Mouse (Mus musculus): ENCODE data around the gene Slc37a1. TPM values are rescaled to one million over a fixed set of nuclear protein-coding genes. Genes with fewer than 3 reads are reported as not detected.
A peak's percentile ranks its signal among the peaks of the same experiment; 100 is the strongest.

Slc37a1 gene
- polyA plus RNA-seq, 1 experiment from 2014 or later, result 14.7 TPM

GRCm38 (mm10) chr17:31265171-31265572 lies 21.4 kb upstream of the Slc37a1 start:
- TF ChIP-seq CTCF (IDR thresholded peaks at IDR 0.05; ENCODE audit: low read depth) (0 out of 2 replicates have a peak, but pooled peaks have one; percentile 4), EP300 (optimal IDR thresholded peaks at IDR 0.05) (no peak)
- DNase-seq (ENCODE audit: low spot score), result peak; percentile 55
- ATAC-seq (ENCODE audit: low FRiP score, low TSS enrichment), result peak; percentile 49

GRCm38 (mm10) chr17:31265831-31266230 lies 20.8 kb upstream of the Slc37a1 start:
- Histone ChIP-seq H3K9ac (ENCODE audit: low read length) (no peak overlapping the region), H3K4me1 (replicated peaks; ENCODE audit: control insufficient read depth, insufficient read depth) (no peaks in the 10 kb centered on the region), H3K27me3 (ENCODE audit: control insufficient read depth, insufficient read depth, low read length) (no peaks in the 10 kb centered on the region), H3K4me2 (replicated peaks; ENCODE audit: low read depth) (no peak overlapping the region), H3K9me3 (ENCODE audit: control insufficient read depth, low read length) (no peaks in the 10 kb centered on the region), H3K27ac (replicated peaks) (no peak overlapping the region), H3K4me3 (ENCODE audit: low read depth, low read length) (no peak overlapping the region), H3K36me3 (ENCODE audit: control insufficient read depth, insufficient read depth, low read length) (no peaks in the 10 kb centered on the region)
- no peak for DNase-seq (ENCODE audit: low spot score)
- peak; percentile 16; the same call in 1 of the 2 replicates for ATAC-seq (ENCODE audit: low FRiP score, low TSS enrichment)
- WGBS, result 86% methylated on average over 9 of the region's 9 CpGs
- TF ChIP-seq EP300 (optimal IDR thresholded peaks at IDR 0.05) (no peak), CTCF (IDR thresholded peaks at IDR 0.05; ENCODE audit: low read depth) (no peak)

More at GRCm38 (mm10) chr17:31265171-31265572, 21.4 kb upstream of the Slc37a1 start:
- Histone ChIP-seq H3K4me1 (replicated peaks; ENCODE audit: control insufficient read depth, insufficient read depth) (no peaks in the 10 kb centered on the region), H3K9ac (ENCODE audit: low read length) (no peak overlapping the region), H3K4me3 (ENCODE audit: low read depth, low read length) (no peak overlapping the region), H3K4me2 (replicated peaks; ENCODE audit: low read depth) (no peak overlapping the region), H3K27me3 (ENCODE audit: control insufficient read depth, insufficient read depth, low read length) (no peaks in the 10 kb centered on the region), H3K9me3 (ENCODE audit: control insufficient read depth, low read length) (no peaks in the 10 kb centered on the region), H3K36me3 (ENCODE audit: control insufficient read depth, insufficient read depth, low read length) (no peaks in the 10 kb centered on the region), H3K27ac (replicated peaks) (no peak overlapping the region)
- WGBS, result 6% methylated on average over 3 of the region's 3 CpGs

- no peak overlapping the region for H3K27ac ChIP-seq (replicated peaks)
- H3K9me3 ChIP-seq (ENCODE audit: control insufficient read depth, low read length), result no peaks in the 10 kb centered on the region
Observed at GRCm38 (mm10) chr17:31266321-31266950, 20.2 kb upstream of the Slc37a1 start.

GRCm38 (mm10) chr17:31267138-31267537 lies 19.5 kb upstream of the Slc37a1 start:
- no peaks in the 10 kb centered on the region for H3K4me1 ChIP-seq (replicated peaks; ENCODE audit: control insufficient read depth, insufficient read depth)
- no peak overlapping the region for H3K4me2 ChIP-seq (replicated peaks; ENCODE audit: low read depth)
- no peaks in the 10 kb centered on the region for H3K36me3 ChIP-seq (ENCODE audit: control insufficient read depth, insufficient read depth, low read length)
- no peak overlapping the region for H3K27ac ChIP-seq (replicated peaks)
- H3K9me3 ChIP-seq (ENCODE audit: control insufficient read depth, low read length), result no peaks in the 10 kb centered on the region
- DNase-seq (ENCODE audit: low spot score) (no peak), ATAC-seq (ENCODE audit: low FRiP score, low TSS enrichment) (no peak)
- H3K9ac ChIP-seq (ENCODE audit: low read length), result no peak overlapping the region
- no peak overlapping the region for H3K4me3 ChIP-seq (ENCODE audit: low read depth, low read length)
- TF ChIP-seq EP300 (optimal IDR thresholded peaks at IDR 0.05), result no peak
- TF ChIP-seq CTCF (IDR thresholded peaks at IDR 0.05; ENCODE audit: low read depth), result no peak
- 67% methylated on average over 4 of the region's 4 CpGs for WGBS
- no peaks in the 10 kb centered on the region for H3K27me3 ChIP-seq (ENCODE audit: control insufficient read depth, insufficient read depth, low read length)

More at GRCm38 (mm10) chr17:31266321-31266950, 20.2 kb upstream of the Slc37a1 start:
- WGBS, result 72% methylated on average over 7 of the region's 7 CpGs
- no peak overlapping the region for H3K4me2 ChIP-seq (replicated peaks; ENCODE audit: low read depth)
- no peaks in the 10 kb centered on the region for H3K36me3 ChIP-seq (ENCODE audit: control insufficient read depth, insufficient read depth, low read length)
- TF ChIP-seq EP300 (optimal IDR thresholded peaks at IDR 0.05) (no peak), CTCF (IDR thresholded peaks at IDR 0.05; ENCODE audit: low read depth) (no peak)
- no peak overlapping the region for H3K4me3 ChIP-seq (ENCODE audit: low read depth, low read length)
- no peaks in the 10 kb centered on the region for H3K4me1 ChIP-seq (replicated peaks; ENCODE audit: control insufficient read depth, insufficient read depth)
- no peak overlapping the region for H3K9ac ChIP-seq (ENCODE audit: low read length)
- H3K27me3 ChIP-seq (ENCODE audit: control insufficient read depth, insufficient read depth, low read length), result no peaks in the 10 kb centered on the region
- ATAC-seq (ENCODE audit: low FRiP score, low TSS enrichment) (0 out of 2 replicates have a peak, but pooled peaks have one; percentile 25), DNase-seq (ENCODE audit: low spot score) (no peak)

- Histone ChIP-seq H3K4me3 (ENCODE audit: low read depth, low read length) (no peak overlapping the region), H3K9ac (ENCODE audit: low read length) (no peak overlapping the region), H3K27me3 (ENCODE audit: control insufficient read depth, insufficient read depth, low read length) (no peaks in the 10 kb centered on the region), H3K4me2 (replicated peaks; ENCODE audit: low read depth) (no peak overlapping the region), H3K4me1 (replicated peaks; ENCODE audit: control insufficient read depth, insufficient read depth) (no peaks in the 10 kb centered on the region), H3K27ac (replicated peaks) (no peak overlapping the region), H3K36me3 (ENCODE audit: control insufficient read depth, insufficient read depth, low read length) (no peaks in the 10 kb centered on the region), H3K9me3 (ENCODE audit: control insufficient read depth, low read length) (no peaks in the 10 kb centered on the region)
- DNase-seq (ENCODE audit: low spot score) (no peak), ATAC-seq (ENCODE audit: low FRiP score, low TSS enrichment) (no peak)
- 68% methylated on average over 6 of the region's 6 CpGs for WGBS
- TF ChIP-seq EP300 (optimal IDR thresholded peaks at IDR 0.05) (no peak), CTCF (IDR thresholded peaks at IDR 0.05; ENCODE audit: low read depth) (no peak)
Observed at GRCm38 (mm10) chr17:31267603-31268002, 19.0 kb upstream of the Slc37a1 start.

GRCm38 (mm10) chr17:31268016-31268415 lies 18.6 kb upstream of the Slc37a1 start:
- TF ChIP-seq CTCF (IDR thresholded peaks at IDR 0.05; ENCODE audit: low read depth), result no peak
- no peak for TF ChIP-seq EP300 (optimal IDR thresholded peaks at IDR 0.05)
- WGBS, result 83% methylated on average over 1 of the region's 1 CpGs
- H3K9me3 ChIP-seq (ENCODE audit: control insufficient read depth, low read length), result no peaks in the 10 kb centered on the region
- DNase-seq (ENCODE audit: low spot score) (no peak), ATAC-seq (ENCODE audit: low FRiP score, low TSS enrichment) (no peak)
- H3K4me3 ChIP-seq (ENCODE audit: low read depth, low read length), result no peak overlapping the region
- no peaks in the 10 kb centered on the region for H3K27me3 ChIP-seq (ENCODE audit: control insufficient read depth, insufficient read depth, low read length)
- no peaks in the 10 kb centered on the region for H3K4me1 ChIP-seq (replicated peaks; ENCODE audit: control insufficient read depth, insufficient read depth)
- no peak overlapping the region for H3K9ac ChIP-seq (ENCODE audit: low read length)
- no peaks in the 10 kb centered on the region for H3K36me3 ChIP-seq (ENCODE audit: control insufficient read depth, insufficient read depth, low read length)
- no peak overlapping the region for H3K27ac ChIP-seq (replicated peaks)
- no peak overlapping the region for H3K4me2 ChIP-seq (replicated peaks; ENCODE audit: low read depth)

All from stomach, postnatal 0 days (tissue).